Mouse (Mus musculus): ENCODE results near the gene H2-M10.5.
"Not testable (repeated sequence)": the region's sequence is repeated elsewhere in the genome, so short reads cannot be mapped to it uniquely, and the experiment has no call there.

GRCm38 (mm10) chr17:36764244-36764643 lies 8.5 kb upstream of the H2-M10.5 start:
- not testable (repeated sequence) for TF ChIP-seq CTCF, EP300 (IDR thresholded peaks at IDR 0.05; ENCODE audit: low read depth)

Data from liver, embryonic 14.5 days (tissue).